Mouse (Mus musculus): ENCODE measurements around the gene E4f1. TPM values are rescaled to one million over a fixed set of nuclear protein-coding genes. Genes with fewer than 3 reads are reported as not detected.

E4f1 gene
- polyA plus RNA-seq (2015; fragmentation: Nextera tagmentation; extraction: Ambion mirVana) = 27.7 and 28.8 TPM in 2 replicates

DNA sequence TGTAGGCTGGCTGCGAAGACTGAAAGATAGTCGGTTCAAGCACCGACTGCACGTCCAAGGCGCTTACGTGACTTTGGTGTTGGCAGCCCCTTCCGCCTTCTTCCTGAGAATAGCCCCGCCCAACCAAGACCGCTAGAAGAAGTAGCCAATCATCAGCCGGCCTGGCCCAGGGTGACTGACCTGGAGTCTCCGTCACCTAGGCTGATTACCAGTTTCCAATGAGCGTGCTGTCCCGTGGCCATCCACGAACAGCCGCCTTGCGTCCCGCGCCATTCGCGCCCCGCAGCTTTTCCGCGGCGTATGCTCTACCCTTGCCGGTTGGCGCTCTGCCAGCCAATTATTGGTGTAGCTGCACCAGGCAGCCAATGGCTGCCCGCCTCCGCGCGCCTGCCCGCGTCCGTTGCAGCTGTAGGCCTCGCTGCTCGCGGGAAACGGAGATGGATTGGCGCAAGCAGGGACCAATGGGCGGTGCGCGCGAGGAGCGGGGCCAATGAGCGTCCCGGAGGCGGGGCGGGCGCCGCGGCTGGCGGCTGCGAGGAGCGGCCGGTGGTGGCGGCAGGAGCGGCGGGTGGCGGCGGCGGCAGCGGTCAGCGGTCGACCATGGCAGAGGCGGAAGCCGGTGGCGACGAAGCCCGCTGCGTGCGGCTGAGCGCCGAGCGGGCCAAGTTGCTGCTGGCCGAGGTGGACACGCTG lies at the start of gene E4f1, which contains the start of gene Pgp:
Gene E4f1 (minus strand): TSS at position 404 of the 693 bp plus-strand sequence.
Gene Pgp (plus strand): TSS at position 483 of the 693 bp plus-strand sequence.
- Histone ChIP-seq H3K9ac (ENCODE audit: low read length) (peak within 1 kb of the TSS; percentile 96), H3K9me3 (replicated peaks; ENCODE audit: control insufficient read depth, low read length) (no peaks in the 10 kb centered on the region), H3K4me1 (ENCODE audit: control insufficient read depth, insufficient read depth, low read length) (peaks cover 15% of the 10 kb centered on the region), H3K4me3 (ENCODE audit: low read length) (peak within 1 kb of the TSS; percentile 85), H3K4me2 (ENCODE audit: low read depth, low read length) (peak within 1 kb of the TSS; percentile 89), H3K27ac (ENCODE audit: low read length) (peak within 1 kb of the TSS; percentile 86), H3K27me3 (ENCODE audit: control insufficient read depth, insufficient read depth, low read length) (no peaks in the 10 kb centered on the region), H3K36me3 (ENCODE audit: control insufficient read depth, insufficient read depth) (peaks cover 7% of the 10 kb centered on the region)
- ATAC-seq (replicated peaks; ENCODE audit: extremely low read depth, insufficient read depth, low FRiP score) = peak; percentile 96
- WGBS = under 1% methylated on average over 75 of the region's 75 CpGs

GRCm38 (mm10) chr17:24514270-24515257 lies 44.5 kb upstream of the E4f1 start:
- no peaks in the 10 kb centered on the region for H3K9me3 ChIP-seq (replicated peaks; ENCODE audit: control insufficient read depth, low read length)
- peak; percentile 68 for ATAC-seq (replicated peaks; ENCODE audit: extremely low read depth, insufficient read depth, low FRiP score)
- H3K4me2 ChIP-seq (ENCODE audit: low read depth, low read length) = peak overlapping the region; percentile 45; the same call in 1 of the 2 replicates
- peak overlapping the region; percentile 9; the same call in 1 of the 2 replicates for H3K4me3 ChIP-seq (ENCODE audit: low read length)
- WGBS = 78% methylated on average over 24 of the region's 24 CpGs
- H3K9ac ChIP-seq (ENCODE audit: low read length) = no peak overlapping the region
- H3K36me3 ChIP-seq (ENCODE audit: control insufficient read depth, insufficient read depth) = peaks cover 34% of the 10 kb centered on the region
- peak overlapping the region; percentile 73 for H3K27ac ChIP-seq (ENCODE audit: low read length)
- no peaks in the 10 kb centered on the region for H3K27me3 ChIP-seq (ENCODE audit: control insufficient read depth, insufficient read depth, low read length)
- H3K4me1 ChIP-seq (ENCODE audit: control insufficient read depth, insufficient read depth, low read length) = no peaks in the 10 kb centered on the region

DNA sequence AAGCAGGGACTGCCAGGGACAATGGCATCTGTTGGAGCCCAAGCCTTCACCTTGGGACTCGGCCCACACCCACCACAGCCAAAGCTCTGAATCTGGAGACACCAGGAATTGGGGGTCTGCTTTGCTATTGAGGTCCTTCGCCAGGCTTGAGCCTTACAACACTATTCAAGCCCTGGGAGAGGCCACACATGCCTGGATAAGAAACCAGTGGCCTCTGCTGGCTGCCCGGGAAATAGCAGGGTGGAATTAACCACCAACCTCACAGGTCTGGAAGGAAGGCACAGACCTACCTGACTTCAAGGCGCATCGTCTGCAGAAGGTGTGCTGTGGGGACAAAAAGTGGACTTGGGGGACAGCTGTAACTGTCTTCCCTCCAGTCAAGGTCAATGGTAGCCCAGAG lies 43.5 kb upstream of the E4f1 start:
- 48% methylated on average over 5 of the region's 5 CpGs for WGBS
- ATAC-seq (replicated peaks; ENCODE audit: extremely low read depth, insufficient read depth, low FRiP score) = peak; percentile 54
- peak overlapping the region; percentile 29; the same call in 1 of the 2 replicates for H3K4me2 ChIP-seq (ENCODE audit: low read depth, low read length)

GRCm38 (mm10) chr17:24507806-24508460 lies 37.8 kb upstream of the E4f1 start:
- Histone ChIP-seq H3K27me3 (ENCODE audit: control insufficient read depth, insufficient read depth, low read length) (no peaks in the 10 kb centered on the region), H3K4me2 (ENCODE audit: low read depth, low read length) (no peak overlapping the region), H3K9ac (ENCODE audit: low read length) (no peak overlapping the region), H3K27ac (ENCODE audit: low read length) (no peak overlapping the region), H3K36me3 (ENCODE audit: control insufficient read depth, insufficient read depth) (peaks cover 36% of the 10 kb centered on the region), H3K9me3 (replicated peaks; ENCODE audit: control insufficient read depth, low read length) (no peaks in the 10 kb centered on the region), H3K4me1 (ENCODE audit: control insufficient read depth, insufficient read depth, low read length) (peaks cover 10% of the 10 kb centered on the region), H3K4me3 (ENCODE audit: low read length) (no peak overlapping the region)
- 81% methylated on average over 12 of the region's 12 CpGs for WGBS
- no peak for ATAC-seq (replicated peaks; ENCODE audit: extremely low read depth, insufficient read depth, low FRiP score)

More for the DNA sequence above, 43.5 kb upstream of the E4f1 start:
- Histone ChIP-seq H3K27ac (ENCODE audit: low read length) (no peak overlapping the region), H3K9me3 (replicated peaks; ENCODE audit: control insufficient read depth, low read length) (no peaks in the 10 kb centered on the region), H3K36me3 (ENCODE audit: control insufficient read depth, insufficient read depth) (peaks cover 39% of the 10 kb centered on the region), H3K9ac (ENCODE audit: low read length) (no peak overlapping the region), H3K27me3 (ENCODE audit: control insufficient read depth, insufficient read depth, low read length) (no peaks in the 10 kb centered on the region), H3K4me1 (ENCODE audit: control insufficient read depth, insufficient read depth, low read length) (no peaks in the 10 kb centered on the region), H3K4me3 (ENCODE audit: low read length) (no peak overlapping the region)

GRCm38 (mm10) chr17:24507129-24507664 lies 37.1 kb upstream of the E4f1 start:
- Histone ChIP-seq H3K4me3 (ENCODE audit: low read length) (no peak overlapping the region), H3K27me3 (ENCODE audit: control insufficient read depth, insufficient read depth, low read length) (no peaks in the 10 kb centered on the region), H3K9ac (ENCODE audit: low read length) (no peak overlapping the region), H3K27ac (ENCODE audit: low read length) (no peak overlapping the region), H3K36me3 (ENCODE audit: control insufficient read depth, insufficient read depth) (peaks cover 36% of the 10 kb centered on the region), H3K4me1 (ENCODE audit: control insufficient read depth, insufficient read depth, low read length) (peaks cover 10% of the 10 kb centered on the region), H3K4me2 (ENCODE audit: low read depth, low read length) (no peak overlapping the region; the same call in 1 of the 2 replicates), H3K9me3 (replicated peaks; ENCODE audit: control insufficient read depth, low read length) (no peaks in the 10 kb centered on the region)
- 45% methylated on average over 19 of the region's 19 CpGs for whole genome bisulfite sequencing
- ATAC-seq (replicated peaks; ENCODE audit: extremely low read depth, insufficient read depth, low FRiP score) = no peak

- peaks cover 30% of the 10 kb centered on the region for H3K36me3 ChIP-seq (ENCODE audit: control insufficient read depth, insufficient read depth)
- H3K27ac ChIP-seq (ENCODE audit: low read length) = no peak overlapping the region
- no peaks in the 10 kb centered on the region for H3K9me3 ChIP-seq (replicated peaks; ENCODE audit: control insufficient read depth, low read length)
- no peaks in the 10 kb centered on the region for H3K27me3 ChIP-seq (ENCODE audit: control insufficient read depth, insufficient read depth, low read length)
- H3K9ac ChIP-seq (ENCODE audit: low read length) = peak overlapping the region; percentile 44
- H3K4me1 ChIP-seq (ENCODE audit: control insufficient read depth, insufficient read depth, low read length) = peaks cover 10% of the 10 kb centered on the region
- ATAC-seq (replicated peaks; ENCODE audit: extremely low read depth, insufficient read depth, low FRiP score) = no peak
- H3K4me3 ChIP-seq (ENCODE audit: low read length) = peak overlapping the region; percentile 40
- 16% methylated on average over 36 of the region's 36 CpGs for WGBS
- peak overlapping the region; percentile 70 for H3K4me2 ChIP-seq (ENCODE audit: low read depth, low read length)
Measured at GRCm38 (mm10) chr17:24506332-24507070, 36.4 kb upstream of the E4f1 start.

GRCm38 (mm10) chr17:24505286-24505955 lies 35.3 kb upstream of the E4f1 start:
- Histone ChIP-seq H3K4me3 (ENCODE audit: low read length) (no peak overlapping the region), H3K4me1 (ENCODE audit: control insufficient read depth, insufficient read depth, low read length) (peaks cover 10% of the 10 kb centered on the region), H3K4me2 (ENCODE audit: low read depth, low read length) (no peak overlapping the region), H3K9me3 (replicated peaks; ENCODE audit: control insufficient read depth, low read length) (no peaks in the 10 kb centered on the region), H3K27ac (ENCODE audit: low read length) (no peak overlapping the region), H3K36me3 (ENCODE audit: control insufficient read depth, insufficient read depth) (peaks cover 20% of the 10 kb centered on the region), H3K9ac (ENCODE audit: low read length) (no peak overlapping the region), H3K27me3 (ENCODE audit: control insufficient read depth, insufficient read depth, low read length) (no peaks in the 10 kb centered on the region)
- ATAC-seq (replicated peaks; ENCODE audit: extremely low read depth, insufficient read depth, low FRiP score) = no peak; the same call in 1 of the 2 replicates
- 90% methylated on average over 30 of the region's 30 CpGs for WGBS
